Mouse (Mus musculus): ENCODE results near the gene Ppp2r1a. TPM values are rescaled to one million over a fixed set of nuclear protein-coding genes. Genes with fewer than 3 reads are reported as not detected.

The Ppp2r1a gene
- polyA plus RNA-seq (2014; fragmentation: Nextera tagmentation; extraction: Ambion mirVana) = 384 and 485 TPM in 2 replicates

- Histone ChIP-seq H3K4me3 (ENCODE audit: low read length) (peak within 1 kb of the TSS; percentile 82), H3K9me3 (ENCODE audit: control insufficient read depth, low read length) (no peaks in the 10 kb centered on the region), H3K4me1 (ENCODE audit: control insufficient read depth, insufficient read depth, low read length) (peaks cover 19% of the 10 kb centered on the region), H3K27me3 (ENCODE audit: control insufficient read depth, insufficient read depth, low read length) (no peaks in the 10 kb centered on the region), H3K4me2 (replicated peaks; ENCODE audit: low read depth, low read length) (peak within 1 kb of the TSS; percentile 75), H3K36me3 (ENCODE audit: control insufficient read depth, insufficient read depth, low read length) (no peaks in the 10 kb centered on the region), H3K9ac (ENCODE audit: low read depth, low read length) (peak within 1 kb of the TSS; percentile 85), H3K27ac (ENCODE audit: low read depth, low read length) (peak within 1 kb of the TSS; percentile 96)
- peak; percentile 99 for ATAC-seq (ENCODE audit: low FRiP score, low TSS enrichment)
- WGBS = under 1% methylated on average over 69 of the region's 69 CpGs
These were observed at the start of gene Ppp2r1a for GRCm38 (mm10) chr17:20944985-20945891. Gene Ppp2r1a (plus strand): TSS chr17:20945311.

GRCm38 (mm10) chr17:20904991-20905390 is 40.1 kb upstream of the Ppp2r1a start, which contains the start of gene Vmn1r231:
Gene Vmn1r231 (minus strand): TSS chr17:20905091.
- H3K27me3 ChIP-seq (ENCODE audit: control insufficient read depth, insufficient read depth, low read length) = no peaks in the 10 kb centered on the region
- H3K4me1 ChIP-seq (ENCODE audit: control insufficient read depth, insufficient read depth, low read length) = no peaks in the 10 kb centered on the region
- no peak within 1 kb of the TSS for H3K9ac ChIP-seq (ENCODE audit: low read depth, low read length)
- no peak within 1 kb of the TSS for H3K4me3 ChIP-seq (ENCODE audit: low read length)
- 59% methylated on average over 2 of the region's 2 CpGs for WGBS
- H3K4me2 ChIP-seq (replicated peaks; ENCODE audit: low read depth, low read length) = no peak within 1 kb of the TSS
- no peaks in the 10 kb centered on the region for H3K9me3 ChIP-seq (ENCODE audit: control insufficient read depth, low read length)
- H3K36me3 ChIP-seq (ENCODE audit: control insufficient read depth, insufficient read depth, low read length) = no peaks in the 10 kb centered on the region
- no peak for ATAC-seq (ENCODE audit: low FRiP score, low TSS enrichment)
- H3K27ac ChIP-seq (ENCODE audit: low read depth, low read length) = no peak within 1 kb of the TSS

GRCm38 (mm10) chr17:20919614-20920013 is 25.5 kb upstream of the Ppp2r1a start, which contains the start of gene Vmn1r232:
Gene Vmn1r232 (minus strand): TSS chr17:20919714.
- no peak within 1 kb of the TSS for H3K4me3 ChIP-seq (ENCODE audit: low read length)
- H3K4me1 ChIP-seq (ENCODE audit: control insufficient read depth, insufficient read depth, low read length) = no peaks in the 10 kb centered on the region
- no peak within 1 kb of the TSS for H3K27ac ChIP-seq (ENCODE audit: low read depth, low read length)
- H3K9me3 ChIP-seq (ENCODE audit: control insufficient read depth, low read length) = no peaks in the 10 kb centered on the region
- whole genome bisulfite sequencing = 54% methylated on average over 1 of the region's 1 CpGs
- H3K36me3 ChIP-seq (ENCODE audit: control insufficient read depth, insufficient read depth, low read length) = no peaks in the 10 kb centered on the region
- H3K4me2 ChIP-seq (replicated peaks; ENCODE audit: low read depth, low read length) = no peak within 1 kb of the TSS
- no peaks in the 10 kb centered on the region for H3K27me3 ChIP-seq (ENCODE audit: control insufficient read depth, insufficient read depth, low read length)
- no peak for ATAC-seq (ENCODE audit: low FRiP score, low TSS enrichment)
- no peak within 1 kb of the TSS for H3K9ac ChIP-seq (ENCODE audit: low read depth, low read length)

- WGBS = 54% methylated on average over 3 of the region's 3 CpGs
- Histone ChIP-seq H3K4me3 (ENCODE audit: low read length) (peak overlapping the region; percentile 82), H3K4me1 (ENCODE audit: control insufficient read depth, insufficient read depth, low read length) (peaks cover 19% of the 10 kb centered on the region), H3K9me3 (ENCODE audit: control insufficient read depth, low read length) (no peaks in the 10 kb centered on the region), H3K4me2 (replicated peaks; ENCODE audit: low read depth, low read length) (peak overlapping the region; percentile 46), H3K9ac (ENCODE audit: low read depth, low read length) (peak overlapping the region; percentile 62; the same call in 1 of the 2 replicates), H3K27ac (ENCODE audit: low read depth, low read length) (peak overlapping the region; percentile 96), H3K36me3 (ENCODE audit: control insufficient read depth, insufficient read depth, low read length) (no peaks in the 10 kb centered on the region), H3K27me3 (ENCODE audit: control insufficient read depth, insufficient read depth, low read length) (no peaks in the 10 kb centered on the region)
- no peak for ATAC-seq (ENCODE audit: low FRiP score, low TSS enrichment)
These were observed 885 bp upstream of the Ppp2r1a start for GRCm38 (mm10) chr17:20944226-20944625.

GRCm38 (mm10) chr17:20946026-20946565 is 985 bp downstream of the Ppp2r1a start:
- ATAC-seq (ENCODE audit: low FRiP score, low TSS enrichment) = no peak
- Histone ChIP-seq H3K9me3 (ENCODE audit: control insufficient read depth, low read length) (no peaks in the 10 kb centered on the region), H3K4me3 (ENCODE audit: low read length) (peak overlapping the region; percentile 82), H3K27ac (ENCODE audit: low read depth, low read length) (peak overlapping the region; percentile 96), H3K9ac (ENCODE audit: low read depth, low read length) (peak overlapping the region; percentile 85), H3K27me3 (ENCODE audit: control insufficient read depth, insufficient read depth, low read length) (no peaks in the 10 kb centered on the region), H3K36me3 (ENCODE audit: control insufficient read depth, insufficient read depth, low read length) (peaks cover under 1% of the 10 kb centered on the region; the same call in 1 of the 2 replicates), H3K4me1 (ENCODE audit: control insufficient read depth, insufficient read depth, low read length) (peaks cover 19% of the 10 kb centered on the region), H3K4me2 (replicated peaks; ENCODE audit: low read depth, low read length) (peak overlapping the region; percentile 75)
- WGBS = 2% methylated on average over 13 of the region's 13 CpGs

DNA sequence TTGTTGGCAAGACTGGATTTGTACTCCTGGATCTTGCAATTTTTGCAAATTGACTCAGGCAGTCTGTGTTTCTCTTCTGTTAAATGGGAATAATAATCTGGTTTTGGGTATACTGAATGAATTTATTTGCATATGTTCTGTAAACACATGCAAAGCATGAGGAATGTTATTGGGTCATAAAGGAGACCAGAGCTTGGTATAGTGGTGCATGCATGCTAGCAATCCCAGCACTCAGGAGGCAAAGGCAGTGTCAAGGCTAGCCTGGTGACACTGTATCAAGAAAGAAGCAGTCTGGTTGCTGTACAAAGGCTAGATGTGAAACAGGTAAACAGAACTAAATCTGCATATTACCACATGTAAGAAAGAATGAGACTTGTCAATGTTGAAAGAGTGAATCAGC is 1.5 kb downstream of the Ppp2r1a start:
- Histone ChIP-seq H3K9me3 (ENCODE audit: control insufficient read depth, low read length) (no peaks in the 10 kb centered on the region), H3K36me3 (ENCODE audit: control insufficient read depth, insufficient read depth, low read length) (peaks cover 5% of the 10 kb centered on the region), H3K4me1 (ENCODE audit: control insufficient read depth, insufficient read depth, low read length) (peaks cover 19% of the 10 kb centered on the region), H3K27me3 (ENCODE audit: control insufficient read depth, insufficient read depth, low read length) (no peaks in the 10 kb centered on the region), H3K27ac (ENCODE audit: low read depth, low read length) (no peak overlapping the region), H3K9ac (ENCODE audit: low read depth, low read length) (peak overlapping the region; percentile 85; the same call in 1 of the 2 replicates), H3K4me3 (ENCODE audit: low read length) (peak overlapping the region; percentile 82), H3K4me2 (replicated peaks; ENCODE audit: low read depth, low read length) (peak overlapping the region; percentile 75)
- ATAC-seq (ENCODE audit: low FRiP score, low TSS enrichment) = no peak

DNA sequence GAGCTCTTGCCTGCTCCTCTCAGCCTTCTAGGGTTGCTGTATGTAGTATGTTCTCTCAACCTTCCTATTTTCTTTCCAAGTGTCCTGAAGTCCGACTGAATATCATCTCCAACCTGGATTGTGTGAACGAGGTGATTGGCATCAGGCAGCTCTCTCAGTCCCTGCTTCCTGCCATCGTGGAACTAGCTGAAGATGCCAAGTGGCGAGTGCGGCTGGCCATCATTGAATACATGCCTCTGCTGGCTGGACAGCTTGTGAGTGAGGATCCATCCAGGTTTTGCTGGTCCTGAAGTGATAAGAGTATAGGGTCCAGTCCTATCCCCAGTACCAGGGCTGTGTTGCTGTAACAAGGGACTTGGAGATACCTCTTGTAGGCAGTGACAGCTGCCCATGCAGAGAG is 15.3 kb downstream of the Ppp2r1a start:
- Histone ChIP-seq H3K9me3 (ENCODE audit: control insufficient read depth, low read length) (no peaks in the 10 kb centered on the region), H3K27me3 (ENCODE audit: control insufficient read depth, insufficient read depth, low read length) (no peaks in the 10 kb centered on the region), H3K4me2 (replicated peaks; ENCODE audit: low read depth, low read length) (no peak overlapping the region), H3K4me3 (ENCODE audit: low read length) (no peak overlapping the region), H3K9ac (ENCODE audit: low read depth, low read length) (no peak overlapping the region), H3K4me1 (ENCODE audit: control insufficient read depth, insufficient read depth, low read length) (no peaks in the 10 kb centered on the region), H3K27ac (ENCODE audit: low read depth, low read length) (no peak overlapping the region), H3K36me3 (ENCODE audit: control insufficient read depth, insufficient read depth, low read length) (peaks cover 100% of the 10 kb centered on the region)
- WGBS = 96% methylated on average over 5 of the region's 5 CpGs
- no peak for ATAC-seq (ENCODE audit: low FRiP score, low TSS enrichment)

- Histone ChIP-seq H3K36me3 (ENCODE audit: control insufficient read depth, insufficient read depth, low read length) (peaks cover 90% of the 10 kb centered on the region), H3K9ac (ENCODE audit: low read depth, low read length) (no peak overlapping the region), H3K4me3 (ENCODE audit: low read length) (no peak overlapping the region), H3K9me3 (ENCODE audit: control insufficient read depth, low read length) (no peaks in the 10 kb centered on the region), H3K27me3 (ENCODE audit: control insufficient read depth, insufficient read depth, low read length) (no peaks in the 10 kb centered on the region), H3K4me2 (replicated peaks; ENCODE audit: low read depth, low read length) (no peak overlapping the region), H3K4me1 (ENCODE audit: control insufficient read depth, insufficient read depth, low read length) (no peaks in the 10 kb centered on the region), H3K27ac (ENCODE audit: low read depth, low read length) (no peak overlapping the region)
- WGBS = 78% methylated on average over 4 of the region's 4 CpGs
- ATAC-seq (ENCODE audit: low FRiP score, low TSS enrichment) = no peak; the same call in 1 of the 2 replicates
These were observed 20.3 kb downstream of the Ppp2r1a start for GRCm38 (mm10) chr17:20965421-20965820.

- H3K4me2 ChIP-seq (replicated peaks; ENCODE audit: low read depth, low read length) = no peak overlapping the region
- no peak overlapping the region for H3K27ac ChIP-seq (ENCODE audit: low read depth, low read length)
- H3K9me3 ChIP-seq (ENCODE audit: control insufficient read depth, low read length) = no peaks in the 10 kb centered on the region
- H3K27me3 ChIP-seq (ENCODE audit: control insufficient read depth, insufficient read depth, low read length) = no peaks in the 10 kb centered on the region
- ATAC-seq (ENCODE audit: low FRiP score, low TSS enrichment) = no peak
- no peak overlapping the region for H3K9ac ChIP-seq (ENCODE audit: low read depth, low read length)
- H3K4me3 ChIP-seq (ENCODE audit: low read length) = no peak overlapping the region
- H3K4me1 ChIP-seq (ENCODE audit: control insufficient read depth, insufficient read depth, low read length) = no peaks in the 10 kb centered on the region
- peaks cover 77% of the 10 kb centered on the region for H3K36me3 ChIP-seq (ENCODE audit: control insufficient read depth, insufficient read depth, low read length)
These were observed 21.6 kb downstream of the Ppp2r1a start for GRCm38 (mm10) chr17:20966681-20967080.

All from kidney, embryonic 14.5 days (tissue).